Mouse (Mus musculus) lung, postnatal 0 days (tissue): ENCODE measurements at regions not wholly inside any gene's neighbourhood (a gene's known extent, or its start where the extent isn't known, plus 50 kb on each side); places are given as distances from the start of the nearest gene placed in this dataset.

ENCODE experiments used
- ATAC-seq: fragments of 200-750 bp; cut with Nextera tagmentation; 2 replicates; pipeline ENCODE4 v1.8.0; 2017; ENCODE audit warnings: moderate library complexity
- DNase-seq: peaks from one replicate; pipeline ENCODE4 v3.0.0-alpha.2; 2016; ENCODE audit warnings: low spot score
- H3K27ac ChIP-seq: fragments of 300-500 bp; sonication (generic); 2 replicates; pipeline ENCODE4 v1.5.1; 2014; ENCODE audit warnings: antibody characterized with exemption, mild to moderate bottlenecking, low read length, mixed read lengths
- H3K27me3 ChIP-seq: fragments of 300-500 bp; sonication (generic); replicated peaks from 2 replicates; pipeline ENCODE4 v1.6.1; 2014; ENCODE audit warnings: low read length, mixed read lengths; ENCODE audit not compliant: insufficient read depth
- H3K36me3 ChIP-seq: fragments of 300-500 bp; sonication (generic); 2 replicates; pipeline ENCODE4 v1.6.1; 2014; ENCODE audit warnings: low read length, mixed read lengths; ENCODE audit not compliant: insufficient read depth
- H3K4me1 ChIP-seq: fragments of 300-500 bp; sonication (generic); 2 replicates; pipeline ENCODE4 v1.6.1; 2014; ENCODE audit warnings: antibody characterized with exemption, low read depth, low read length, mixed read lengths; ENCODE audit not compliant: insufficient read depth
- H3K4me2 ChIP-seq: fragments of 300-500 bp; sonication (generic); replicated peaks from 2 replicates; pipeline ENCODE4 v1.6.1; 2014; ENCODE audit warnings: low read depth, mild to moderate bottlenecking, low read length, moderate library complexity, mixed read lengths
- H3K4me3 ChIP-seq: fragments of 300-500 bp; sonication (generic); 2 replicates; pipeline ENCODE4 v1.5.1; 2014; ENCODE audit warnings: low read depth, low read length
- H3K9ac ChIP-seq: fragments of 300-500 bp; sonication (generic); replicated peaks from 2 replicates; pipeline ENCODE4 v1.6.1; 2014; ENCODE audit warnings: low read depth, mild to moderate bottlenecking
- H3K9me3 ChIP-seq: fragments of 300-500 bp; sonication (generic); 2 replicates; pipeline ENCODE4 v1.6.1; 2016; ENCODE audit warnings: low read length, mixed read lengths
- CTCF ChIP-seq: IDR thresholded peaks from 2 replicates; pipeline ENCODE4 v1.5.1; 2016; ENCODE audit warnings: antibody characterized with exemption, mild to moderate bottlenecking
- EP300 ChIP-seq: IDR thresholded peaks from 2 replicates; pipeline ENCODE4 v1.6.1; 2016; ENCODE audit warnings: antibody characterized with exemption, mild to moderate bottlenecking, control low read depth
- WGBS: fragments of 180-500 bp; shearing (Covaris S2); extraction: QIAGEN DNeasy Blood & Tissue Kit; methylation state at CpG from one replicate; pipeline ENCODE4 v1.1.7; 2014; 5-methylcytosine and 5-hydroxymethylcytosine counted together

GRCm38 (mm10) chr13:99814033-99814556 lies 86.8 kb downstream of the Cartpt start:
- Histone ChIP-seq H3K36me3 (no peaks in the 10 kb centered on the region), H3K4me3 (no peak overlapping the region), H3K4me1 (no peaks in the 10 kb centered on the region), H3K9ac (no peak overlapping the region), H3K27ac (no peak overlapping the region), H3K27me3 (no peaks in the 10 kb centered on the region), H3K4me2 (no peak overlapping the region), H3K9me3 (no peaks in the 10 kb centered on the region)
- TF ChIP-seq EP300 (no peak), CTCF (no peak)
- 26% methylated on average over 6 of the region's 6 CpGs for WGBS
- DNase-seq: no peak
- no peak for ATAC-seq

- no peak overlapping the region for H3K4me3 ChIP-seq
- no peaks in the 10 kb centered on the region for H3K9me3 ChIP-seq
- H3K27me3 ChIP-seq: no peaks in the 10 kb centered on the region
- no peaks in the 10 kb centered on the region for H3K4me1 ChIP-seq
- WGBS: 62% methylated on average over 6 of the region's 6 CpGs
- ATAC-seq: no peak
- DNase-seq: no peak
- H3K36me3 ChIP-seq: no peaks in the 10 kb centered on the region
- no peak overlapping the region for H3K27ac ChIP-seq
- H3K9ac ChIP-seq: no peak overlapping the region
- no peak overlapping the region for H3K4me2 ChIP-seq
- TF ChIP-seq CTCF: no peak
- TF ChIP-seq EP300: no peak
Measured at GRCm38 (mm10) chr13:99794448-99794847, 106.4 kb downstream of the Cartpt start.

- TF ChIP-seq EP300 (no peak), CTCF (no peak)
- Histone ChIP-seq H3K27ac (no peak overlapping the region), H3K9ac (no peak overlapping the region), H3K4me1 (no peaks in the 10 kb centered on the region), H3K36me3 (no peaks in the 10 kb centered on the region), H3K27me3 (no peaks in the 10 kb centered on the region), H3K9me3 (no peaks in the 10 kb centered on the region), H3K4me3 (no peak overlapping the region), H3K4me2 (no peak overlapping the region)
- 46% methylated on average over 7 of the region's 7 CpGs for WGBS
- DNase-seq (no peak), ATAC-seq (no peak)
Measured at GRCm38 (mm10) chr13:99793786-99794435, 107.0 kb downstream of the Cartpt start.

GRCm38 (mm10) chr13:99793001-99793400 lies 107.9 kb downstream of the Cartpt start:
- H3K9ac ChIP-seq: no peak overlapping the region
- H3K4me3 ChIP-seq: no peak overlapping the region
- H3K27me3 ChIP-seq: no peaks in the 10 kb centered on the region
- H3K4me1 ChIP-seq: no peaks in the 10 kb centered on the region
- no peak overlapping the region for H3K4me2 ChIP-seq
- no peaks in the 10 kb centered on the region for H3K9me3 ChIP-seq
- no peak overlapping the region for H3K27ac ChIP-seq
- 55% methylated on average over 6 of the region's 6 CpGs for WGBS
- DNase-seq: no peak
- ATAC-seq: no peak
- no peaks in the 10 kb centered on the region for H3K36me3 ChIP-seq
- no peak for TF ChIP-seq EP300
- no peak for TF ChIP-seq CTCF

- Histone ChIP-seq H3K36me3 (no peaks in the 10 kb centered on the region), H3K4me1 (no peaks in the 10 kb centered on the region), H3K9me3 (no peaks in the 10 kb centered on the region), H3K27me3 (no peaks in the 10 kb centered on the region), H3K4me3 (no peak overlapping the region), H3K9ac (no peak overlapping the region), H3K27ac (no peak overlapping the region), H3K4me2 (no peak overlapping the region)
- 77% methylated on average over 5 of the region's 5 CpGs for WGBS
- ATAC-seq (no peak), DNase-seq (no peak)
- TF ChIP-seq CTCF (no peak), EP300 (no peak)
Measured at GRCm38 (mm10) chr13:99790951-99791350, 109.9 kb downstream of the Cartpt start.

GRCm38 (mm10) chr13:99787760-99788159 lies 113.1 kb downstream of the Cartpt start:
- WGBS: 53% methylated on average over 4 of the region's 4 CpGs
- no peak overlapping the region for H3K9ac ChIP-seq
- no peak for ATAC-seq
- TF ChIP-seq CTCF: no peak
- no peak for TF ChIP-seq EP300
- H3K4me1 ChIP-seq: no peaks in the 10 kb centered on the region
- H3K9me3 ChIP-seq: no peaks in the 10 kb centered on the region
- H3K27ac ChIP-seq: no peak overlapping the region
- no peaks in the 10 kb centered on the region for H3K27me3 ChIP-seq
- no peak for DNase-seq
- no peak overlapping the region for H3K4me2 ChIP-seq
- H3K36me3 ChIP-seq: no peaks in the 10 kb centered on the region
- H3K4me3 ChIP-seq: no peak overlapping the region
